Mouse (Mus musculus): ENCODE results near the gene Skida1. TPM values are rescaled to one million over a fixed set of nuclear protein-coding genes. Genes with fewer than 3 reads are reported as not detected.

Gene Skida1
- polyA plus RNA-seq (2012; ENCODE audit: low replicate concordance): 0.18 and 1.8 TPM in 2 replicates

DNA sequence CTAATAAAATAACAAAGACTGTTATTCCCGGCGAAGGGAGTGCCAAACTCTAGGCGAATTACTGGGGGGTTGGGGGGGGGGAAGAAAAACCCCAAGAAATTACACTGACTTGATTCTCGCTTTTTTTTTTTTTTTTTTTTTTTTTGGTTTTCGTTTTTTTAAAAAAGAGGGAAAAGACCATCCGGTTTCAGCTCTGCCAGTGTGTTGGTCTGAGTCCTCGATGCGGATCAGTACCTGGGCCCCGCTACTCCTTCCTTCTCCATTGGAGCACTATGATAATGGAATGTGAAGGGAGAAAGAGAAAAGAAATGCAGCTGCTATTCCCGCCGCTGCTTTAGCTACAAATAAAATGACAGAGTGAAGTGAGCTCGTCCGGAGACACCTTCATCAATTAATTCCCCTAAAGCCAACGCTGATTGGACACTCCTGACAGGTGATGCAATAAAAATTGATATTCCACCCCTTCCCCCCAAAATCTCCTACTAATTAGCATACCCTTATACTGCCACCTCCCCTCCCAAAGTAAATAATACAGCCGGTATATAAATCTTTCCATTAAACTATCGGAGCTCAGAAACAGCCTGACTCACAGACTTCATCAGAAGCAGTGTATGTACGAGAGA is at the start of gene Skida1:
TSS of gene Skida1 (minus strand) at position 599 of the 623 bp plus-strand sequence.

DNA sequence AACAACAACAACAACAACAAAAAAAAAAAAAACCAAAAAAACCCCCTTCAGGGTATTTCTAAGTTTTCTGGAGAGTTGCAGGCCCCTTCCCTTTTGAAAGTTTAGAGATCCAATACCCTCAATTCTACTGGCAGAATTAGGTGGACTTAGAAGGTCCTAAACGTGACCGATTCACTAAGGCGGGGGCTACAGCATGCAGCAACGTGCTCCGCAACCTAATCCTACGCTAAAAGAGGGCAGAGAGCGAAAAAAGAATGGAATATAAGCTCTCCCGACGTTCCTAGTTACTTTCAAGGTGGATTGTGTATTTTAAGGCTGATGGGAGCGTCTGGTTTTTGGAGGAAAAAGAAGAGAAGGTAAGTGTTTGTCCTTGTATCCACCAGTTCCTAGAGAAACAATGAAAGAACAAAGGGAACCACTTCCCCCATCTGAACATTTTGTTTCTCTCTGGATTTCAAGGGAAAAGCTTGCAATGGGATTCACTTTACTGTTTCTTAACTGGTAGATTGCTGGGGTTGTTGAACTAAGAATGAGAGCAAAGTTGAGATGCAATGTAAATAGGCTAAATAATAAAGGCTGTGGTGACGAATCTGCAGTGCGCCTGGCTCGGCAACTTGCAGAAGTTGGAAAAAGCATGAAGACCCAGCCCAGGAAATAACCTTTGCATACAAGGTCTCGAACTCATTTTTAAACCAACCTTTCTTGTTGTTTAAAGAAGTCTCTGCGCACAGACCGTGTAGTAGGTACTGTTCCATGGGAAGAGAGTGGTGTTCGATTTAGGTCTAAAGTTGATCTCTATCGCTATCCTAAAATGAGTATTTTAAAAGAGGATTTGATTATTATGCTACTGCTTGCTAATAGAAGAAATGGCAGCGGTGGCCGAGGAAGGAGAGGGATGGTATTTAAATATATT is 6.4 kb upstream of the Skida1 start, which contains the start of gene Mllt10:
TSS of gene Mllt10 (plus strand) at position 222 of the 913 bp plus-strand sequence.

DNA sequence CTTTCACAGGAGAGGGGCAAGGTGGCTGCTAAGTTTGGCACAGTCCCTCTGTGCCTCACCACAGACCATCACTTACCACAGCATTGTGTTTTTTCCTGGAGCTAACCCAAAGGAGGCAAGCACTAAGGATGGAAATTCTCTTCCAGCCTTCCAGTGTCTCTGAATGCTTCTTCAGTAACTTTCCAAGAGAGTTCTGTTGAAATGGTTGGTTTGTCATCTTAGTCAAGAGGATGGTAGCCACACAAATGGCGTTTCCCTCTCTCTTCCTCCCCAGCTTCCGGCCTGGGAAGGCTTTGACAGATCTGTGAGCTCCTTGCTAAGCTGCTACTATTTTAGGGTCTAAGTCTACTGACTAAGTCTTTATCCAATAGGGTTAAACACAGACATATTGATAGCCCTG is 11.4 kb downstream of the Skida1 start, which contains the start of gene A930004D18Rik:
TSS of gene A930004D18Rik (minus strand) at position 247 of the 400 bp plus-strand sequence.

DNA sequence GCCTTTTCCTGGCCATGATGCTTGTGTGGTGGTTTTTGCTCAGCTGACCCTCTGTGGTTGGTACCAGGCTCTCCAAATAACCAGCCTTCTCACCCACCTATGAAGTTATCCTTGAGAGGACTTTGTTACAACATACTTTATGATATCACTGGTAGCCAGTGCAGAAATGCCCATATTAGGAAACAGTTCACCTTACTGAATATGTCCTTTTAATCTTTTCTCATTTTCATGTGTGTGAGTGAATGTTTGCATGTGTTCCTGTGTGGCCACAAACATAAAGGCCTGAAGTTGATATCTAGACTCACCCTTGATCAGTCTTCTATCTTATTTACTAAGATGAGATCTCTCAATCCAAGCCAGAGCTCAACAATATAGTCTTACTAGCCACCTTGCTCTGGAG is 52.0 kb downstream of the Skida1 start, which contains the start of gene H2al2a:
TSS of gene H2al2a (minus strand) at position 101 of the 400 bp plus-strand sequence.

Other genes starting within 250 kb of the Skida1 start
- gene H2al2a, start 52.1 kb downstream of the Skida1 start, polyA plus RNA-seq (2012; ENCODE audit: low replicate concordance): not detected in 2 replicates
- gene A930004D18Rik, start 11.3 kb downstream of the Skida1 start, polyA plus RNA-seq (2012; ENCODE audit: low replicate concordance): 0.20 TPM in 1 of 2 replicates, not detected in the other
- 38.6 and 50.5 TPM in 2 replicates for gene Mllt10, start 6.2 kb upstream of the Skida1 start, polyA plus RNA-seq (2012; ENCODE audit: low replicate concordance)

Measured in leukemia stem cell, adult 10-12 weeks (primary cell).